Mouse (Mus musculus) left cerebral cortex, postnatal 14 days (tissue): Measurements from ENCODE around the gene Ggact. TPM values are rescaled to one million over a fixed set of nuclear protein-coding genes. Genes with fewer than 3 reads are reported as not detected.

ENCODE experiments used
- DNase-seq, 2 experiments: peaks; one replicate each; pipeline ENCODE4 v3.0.0; 2021 to 2022; ENCODE audit warnings: low spot score in 2 of 2, mixed read lengths in 1 of 2
- intact Hi-C: fragments of 180-260 bp; cut with DNase I; formaldehyde crosslinking; loops from one replicate; pipeline ENCODE4 v1.15.1; 2025
- total RNA-seq, 2 experiments: library from RNA; stranded (reverse); gene quantifications; 2 replicates each; pipeline ENCODE4 v1.2.3; 2021

Ggact gene
- total RNA-seq, 2 experiments from 2014 or later: 21.8 to 22.2 TPM

GRCm38 (mm10) chr14:122793368-122793767 is 120.2 kb downstream of the Ggact start:
- intact Hi-C loops: no loop called here
- no peak for DNase-seq

- no peak for DNase-seq
- intact Hi-C loops: no loop called here
These were observed 123.4 kb downstream of the Ggact start for GRCm38 (mm10) chr14:122790111-122790510.

- DNase-seq: no peak
- intact Hi-C loops: no loop called here
These were observed 125.4 kb downstream of the Ggact start for GRCm38 (mm10) chr14:122788199-122788598.

- no peak for DNase-seq
- intact Hi-C loops: no loop called here
These were observed 128.9 kb downstream of the Ggact start for GRCm38 (mm10) chr14:122784701-122785100.

- intact Hi-C loops: no loop called here
- no peak for DNase-seq
These were observed 147.1 kb downstream of the Ggact start for GRCm38 (mm10) chr14:122766448-122766847.

Other genes starting within 250 kb of the Ggact start
- 10 to 100 TPM; 29.4 to 32.5 TPM for gene Tmtc4, start 70.3 kb upstream of the Ggact start, total RNA-seq